Mouse (Mus musculus) forebrain, postnatal 0 days (tissue): ENCODE measurements at regions not wholly inside any gene's neighbourhood (a gene's known extent, or its start where the extent isn't known, plus 50 kb on each side); places are given as distances from the start of the nearest gene placed in this dataset.
A peak's percentile ranks its signal among the peaks of the same experiment; 100 is the strongest.

ENCODE experiments used
- ATAC-seq: fragments of 200-750 bp; cut with Nextera tagmentation; 2 replicates; pipeline ENCODE4 v1.8.0; 2017; ENCODE audit warnings: mild to moderate bottlenecking, moderate library complexity
- DNase-seq: peaks from one replicate; pipeline ENCODE4 v3.0.0-alpha.2; 2015
- H3K27ac ChIP-seq: fragments of 300-500 bp; sonication (generic); 2 replicates; pipeline ENCODE4 v1.5.1; 2014; ENCODE audit warnings: low read depth, mild to moderate bottlenecking, antibody characterized with exemption, low read length, moderate library complexity, mixed read lengths
- H3K27me3 ChIP-seq: fragments of 300-500 bp; sonication (generic); 2 replicates; pipeline ENCODE4 v1.6.1; 2014; ENCODE audit warnings: mild to moderate bottlenecking, low read length, mixed read lengths; ENCODE audit not compliant: insufficient read depth
- H3K36me3 ChIP-seq: fragments of 300-500 bp; sonication (generic); 2 replicates; pipeline ENCODE4 v1.6.1; 2014; ENCODE audit warnings: mild to moderate bottlenecking, moderate library complexity; ENCODE audit not compliant: insufficient read depth
- H3K4me1 ChIP-seq: fragments of 300-500 bp; sonication (generic); 2 replicates; pipeline ENCODE4 v1.6.1; 2014; ENCODE audit warnings: antibody characterized with exemption; ENCODE audit not compliant: insufficient read depth
- H3K4me2 ChIP-seq: fragments of 300-500 bp; sonication (generic); 2 replicates; pipeline ENCODE4 v1.6.1; 2014; ENCODE audit warnings: low read depth, mild to moderate bottlenecking, moderate library complexity
- H3K4me3 ChIP-seq: fragments of 300-500 bp; sonication (generic); 2 replicates; pipeline ENCODE4 v1.5.1; 2014; ENCODE audit warnings: low read depth, low read length, mixed read lengths
- H3K9ac ChIP-seq: fragments of 300-500 bp; sonication (generic); 2 replicates; pipeline ENCODE4 v1.6.1; 2014; ENCODE audit warnings: mild to moderate bottlenecking
- H3K9me3 ChIP-seq: fragments of 300-500 bp; sonication (generic); 2 replicates; pipeline ENCODE4 v1.6.1; 2016; ENCODE audit warnings: low read length
- CTCF ChIP-seq: sonication (generic); IDR thresholded peaks from 2 replicates; pipeline ENCODE4 v1.5.1; 2016; ENCODE audit warnings: antibody characterized with exemption, control low read depth, low read depth
- WGBS: fragments of 180-500 bp; shearing (Covaris S2); extraction: QIAGEN DNeasy Blood & Tissue Kit; methylation state at CpG from one replicate; pipeline ENCODE4 v1.1.7; 2014; 5-methylcytosine and 5-hydroxymethylcytosine counted together

- Histone ChIP-seq H3K4me2 (no peak overlapping the region), H3K27me3 (no peaks in the 10 kb centered on the region), H3K4me1 (no peaks in the 10 kb centered on the region), H3K9me3 (no peaks in the 10 kb centered on the region), H3K9ac (no peak overlapping the region), H3K27ac (no peak overlapping the region), H3K36me3 (no peaks in the 10 kb centered on the region), H3K4me3 (no peak overlapping the region)
- no peak for ATAC-seq
- DNase-seq = no peak
- TF ChIP-seq CTCF = no peak
- 89% methylated on average over 7 of the region's 7 CpGs for WGBS
Measured at GRCm38 (mm10) chr8:115626396-115627136, 81.0 kb downstream of the Maf start.

- 68% methylated on average over 1 of the region's 1 CpGs for WGBS
- ATAC-seq = no peak
- Histone ChIP-seq H3K36me3 (no peaks in the 10 kb centered on the region), H3K9ac (no peak overlapping the region), H3K9me3 (no peaks in the 10 kb centered on the region), H3K4me1 (no peaks in the 10 kb centered on the region), H3K27ac (no peak overlapping the region), H3K27me3 (no peaks in the 10 kb centered on the region), H3K4me3 (no peak overlapping the region), H3K4me2 (no peak overlapping the region)
- no peak for TF ChIP-seq CTCF
- DNase-seq = no peak
Measured at GRCm38 (mm10) chr8:115625072-115625471, 82.5 kb downstream of the Maf start.

- Histone ChIP-seq H3K36me3 (no peaks in the 10 kb centered on the region), H3K27me3 (no peaks in the 10 kb centered on the region), H3K4me2 (no peak overlapping the region), H3K9me3 (no peaks in the 10 kb centered on the region), H3K4me3 (no peak overlapping the region), H3K9ac (no peak overlapping the region), H3K27ac (no peak overlapping the region), H3K4me1 (no peaks in the 10 kb centered on the region)
- no peak for ATAC-seq
- no peak for TF ChIP-seq CTCF
- DNase-seq = no peak
- WGBS = 83% methylated on average over 13 of the region's 13 CpGs
Measured at GRCm38 (mm10) chr8:115618049-115618760, 89.4 kb downstream of the Maf start.

GRCm38 (mm10) chr8:115616871-115617605 is 90.6 kb downstream of the Maf start:
- Histone ChIP-seq H3K27ac (no peak overlapping the region), H3K9me3 (no peaks in the 10 kb centered on the region), H3K4me3 (no peak overlapping the region), H3K4me2 (no peak overlapping the region), H3K4me1 (no peaks in the 10 kb centered on the region), H3K9ac (no peak overlapping the region), H3K36me3 (no peaks in the 10 kb centered on the region), H3K27me3 (no peaks in the 10 kb centered on the region)
- DNase-seq (peak; percentile 39), ATAC-seq (peak; percentile 14; the same call in 1 of the 2 replicates)
- 77% methylated on average over 9 of the region's 9 CpGs for WGBS
- TF ChIP-seq CTCF = no peak

GRCm38 (mm10) chr8:115613946-115614584 is 93.5 kb downstream of the Maf start:
- Histone ChIP-seq H3K27me3 (no peaks in the 10 kb centered on the region), H3K9me3 (no peaks in the 10 kb centered on the region), H3K4me2 (no peak overlapping the region), H3K27ac (no peak overlapping the region), H3K4me1 (no peaks in the 10 kb centered on the region), H3K4me3 (no peak overlapping the region), H3K9ac (no peak overlapping the region), H3K36me3 (no peaks in the 10 kb centered on the region)
- DNase-seq (no peak), ATAC-seq (no peak)
- TF ChIP-seq CTCF = no peak
- 73% methylated on average over 5 of the region's 5 CpGs for WGBS

DNA sequence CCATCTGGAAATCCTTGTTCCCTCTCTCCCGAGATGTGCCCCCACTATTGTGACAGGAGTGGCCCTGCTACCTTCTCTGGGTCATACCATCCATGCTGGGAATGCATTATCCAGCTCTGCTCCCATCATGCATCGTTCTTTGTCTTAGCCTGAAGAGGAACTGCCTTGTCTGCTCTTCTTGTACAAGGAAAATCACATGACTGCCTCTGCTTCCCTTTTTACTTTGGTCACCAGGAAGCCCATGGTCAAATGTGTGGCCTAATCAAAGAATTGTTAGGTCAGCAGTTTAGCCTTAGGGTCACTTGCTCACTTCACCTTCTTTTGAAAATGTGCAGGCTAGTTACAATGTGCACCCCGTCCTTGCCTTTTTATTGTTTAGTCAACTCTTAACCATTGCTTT is 95.5 kb downstream of the Maf start:
- H3K4me1 ChIP-seq = no peaks in the 10 kb centered on the region
- H3K27me3 ChIP-seq = no peaks in the 10 kb centered on the region
- H3K9ac ChIP-seq = no peak overlapping the region
- TF ChIP-seq CTCF = no peak
- H3K27ac ChIP-seq = no peak overlapping the region
- no peaks in the 10 kb centered on the region for H3K36me3 ChIP-seq
- no peak overlapping the region for H3K4me3 ChIP-seq
- DNase-seq (no peak), ATAC-seq (no peak)
- H3K9me3 ChIP-seq = no peaks in the 10 kb centered on the region
- no peak overlapping the region for H3K4me2 ChIP-seq
- WGBS = 86% methylated on average over 3 of the region's 3 CpGs
